Mouse (Mus musculus) monocyte, adult 2 months (primary cell): Measurements from ENCODE around the gene Spn.

Experiments
- DNase-seq, 2 experiments: peaks; one replicate each; pipeline ENCODE4 v3.0.0; 2022; ENCODE audit warnings: low spot score in 2 of 2, low read depth in 1 of 2

The Spn gene

DNA sequence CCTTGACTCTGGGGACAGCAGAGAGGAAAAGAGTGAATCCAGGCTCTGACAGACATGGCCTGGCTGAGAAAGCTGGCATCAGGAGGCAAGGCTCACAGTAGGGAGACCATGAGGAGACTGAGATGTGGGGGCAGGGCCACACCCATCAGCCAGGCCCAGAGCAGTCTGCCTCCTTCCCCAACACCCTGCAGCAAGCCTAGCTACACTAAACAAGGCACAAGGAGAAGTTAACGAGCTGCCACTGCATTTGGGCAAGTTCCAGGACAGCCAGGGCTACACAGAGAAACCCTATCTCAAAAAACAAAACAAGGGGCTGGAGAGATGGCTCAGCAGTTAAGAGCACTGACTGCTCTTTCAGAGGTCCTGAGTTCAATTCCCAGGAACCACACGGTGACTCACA is 4.6 kb upstream of the Spn start:
- DNase-seq: no peak

DNA sequence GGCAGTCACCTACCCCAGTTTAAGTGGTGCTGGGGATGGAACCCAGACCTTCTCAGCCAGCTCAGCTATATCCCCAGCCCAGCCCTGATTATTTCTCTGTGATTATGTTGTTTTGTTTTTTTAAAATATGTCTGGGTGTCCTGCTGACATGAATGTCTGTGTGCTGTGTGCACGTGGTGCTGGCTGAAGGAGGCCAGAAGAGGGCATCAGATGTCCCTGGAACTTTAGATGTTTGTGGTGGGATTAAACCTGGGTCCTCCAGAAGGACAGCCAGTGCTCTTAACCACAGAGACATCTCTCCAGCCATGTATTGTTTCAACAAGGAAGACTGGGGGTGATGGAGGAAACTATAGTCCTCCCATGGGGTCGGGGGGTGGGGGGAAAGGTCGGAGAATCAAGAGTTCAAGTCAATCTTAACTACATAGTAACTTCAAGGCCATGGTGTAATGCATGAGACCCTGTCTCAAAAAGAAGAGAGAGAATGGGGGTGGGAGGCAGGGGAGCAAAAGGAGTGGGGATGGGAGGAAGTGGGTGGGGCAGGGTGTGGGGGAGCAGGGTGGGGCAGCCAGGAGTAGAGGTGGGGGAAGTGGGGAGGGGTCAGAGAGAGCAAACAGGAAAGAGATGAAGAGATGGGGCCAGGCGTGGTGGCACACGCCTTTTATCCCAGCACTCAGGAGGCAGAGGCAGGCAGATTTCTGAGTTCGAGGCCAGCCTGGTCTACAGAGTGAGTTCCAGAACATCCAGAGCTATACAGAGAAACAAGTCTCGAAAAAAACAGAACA is 3.2 kb upstream of the Spn start:
- DNase-seq: no peak

DNA sequence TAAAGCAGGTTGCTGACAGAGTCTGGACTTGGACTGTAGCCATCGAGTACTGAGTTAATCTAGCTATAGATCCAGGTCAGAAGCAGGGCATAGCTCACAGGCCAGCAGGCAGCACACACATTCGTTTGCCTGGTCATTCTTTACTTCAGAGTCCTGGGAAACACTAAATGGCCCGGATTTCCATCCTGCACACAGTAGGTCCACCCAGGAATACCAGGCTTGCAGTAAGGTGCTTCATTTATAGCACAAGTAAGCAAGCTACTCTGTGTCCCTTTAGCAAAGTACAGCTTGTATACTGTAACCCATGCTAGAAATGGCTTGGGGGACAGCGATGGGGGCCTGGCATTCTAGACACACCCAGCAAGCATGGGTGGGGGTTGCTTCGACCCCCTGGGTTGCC is 1.9 kb upstream of the Spn start:
- no peak for DNase-seq

DNA sequence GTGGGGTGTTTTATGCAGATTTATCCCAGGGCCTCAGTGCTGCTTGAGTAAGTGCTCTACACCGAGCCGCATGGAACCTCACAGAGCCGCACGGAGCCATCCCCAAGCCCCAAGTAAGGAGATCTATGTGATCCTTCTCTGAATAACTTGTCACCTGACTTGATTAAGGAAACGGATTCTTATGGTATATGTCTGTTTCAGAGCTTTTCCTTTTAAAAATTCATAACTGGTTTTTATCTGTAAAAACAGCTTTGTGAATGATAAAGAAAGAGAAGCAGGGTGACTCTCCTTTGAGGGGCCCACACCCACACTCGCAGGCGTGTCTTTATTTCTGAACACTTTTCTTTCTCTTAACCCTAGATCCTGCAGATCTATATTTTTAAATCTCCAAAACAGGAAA is 1.5 kb upstream of the Spn start:
- no peak for DNase-seq

DNA sequence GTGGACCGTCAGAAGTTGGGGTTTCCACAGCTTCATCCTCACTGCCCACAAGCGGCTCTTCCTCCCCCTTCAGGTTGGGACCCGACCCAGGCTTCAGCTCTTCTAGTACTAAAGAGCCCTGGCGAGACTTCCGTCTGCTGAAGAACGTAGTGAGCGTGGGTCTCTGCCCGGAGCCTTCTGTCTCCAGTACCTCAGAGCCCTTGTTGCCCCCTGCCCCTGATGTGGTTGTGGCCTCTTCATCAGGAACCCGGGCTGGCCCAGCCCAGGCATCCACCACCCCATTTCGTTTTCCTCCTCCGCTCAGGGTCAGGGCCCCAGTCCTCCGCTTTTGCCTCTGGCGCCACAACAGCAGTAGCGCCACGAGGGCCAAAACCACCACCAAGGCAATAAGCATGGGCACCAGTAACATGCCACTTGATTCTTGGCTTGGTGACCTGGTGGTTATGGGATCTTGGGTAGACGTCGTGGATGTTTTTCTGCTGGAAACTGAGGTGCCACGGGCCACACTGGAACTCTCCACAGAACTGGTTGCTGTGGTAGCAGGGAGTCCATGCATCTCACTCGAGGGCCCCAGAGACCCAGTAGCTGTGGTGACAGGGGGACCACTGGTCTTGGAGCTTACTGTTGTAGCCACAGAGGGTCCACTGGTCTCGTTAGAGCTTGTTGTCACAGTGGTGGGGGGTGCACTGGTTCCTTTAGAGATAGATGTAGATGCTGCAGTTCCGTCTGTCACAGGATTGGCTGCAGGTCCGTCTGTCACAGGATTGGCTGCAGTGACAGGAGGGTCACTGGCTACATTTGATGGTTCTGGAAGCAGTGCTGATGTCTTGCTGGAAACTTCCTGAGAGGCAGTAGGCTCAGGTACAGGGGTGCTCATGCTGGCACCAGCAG is 1.2 kb downstream of the Spn start:
- DNase-seq: no peak

DNA sequence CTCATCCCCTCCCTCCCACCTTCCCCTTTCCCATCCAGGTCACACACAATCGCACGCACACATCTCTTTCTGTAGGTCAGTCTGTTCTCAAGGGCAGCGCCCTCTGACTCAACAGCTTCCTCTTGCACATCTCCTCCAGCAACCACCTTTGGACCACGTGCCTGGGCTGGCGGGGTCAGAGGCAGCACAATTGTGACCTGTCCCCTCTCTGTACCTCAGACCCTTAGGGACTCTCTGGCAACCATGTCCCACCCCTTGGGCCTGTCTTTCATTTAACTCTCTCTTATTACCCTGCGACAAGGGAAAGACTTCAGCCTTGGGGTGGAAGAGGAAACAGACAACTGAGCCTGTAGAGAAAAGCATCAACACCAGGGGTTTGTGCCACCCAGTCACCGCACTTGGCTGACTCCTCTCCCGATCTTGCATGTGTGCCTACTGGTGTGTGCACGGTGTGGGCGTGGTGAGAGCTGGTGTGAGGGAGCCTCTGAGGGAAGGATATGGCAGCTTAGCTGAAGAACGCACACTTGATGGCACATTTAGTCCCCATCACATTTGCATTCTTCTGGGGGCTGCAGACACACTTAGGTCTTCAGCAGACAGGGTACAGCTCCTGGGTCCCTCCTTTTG is 2.7 kb downstream of the Spn start:
- DNase-seq: peak; percentile 34 to 51

DNA sequence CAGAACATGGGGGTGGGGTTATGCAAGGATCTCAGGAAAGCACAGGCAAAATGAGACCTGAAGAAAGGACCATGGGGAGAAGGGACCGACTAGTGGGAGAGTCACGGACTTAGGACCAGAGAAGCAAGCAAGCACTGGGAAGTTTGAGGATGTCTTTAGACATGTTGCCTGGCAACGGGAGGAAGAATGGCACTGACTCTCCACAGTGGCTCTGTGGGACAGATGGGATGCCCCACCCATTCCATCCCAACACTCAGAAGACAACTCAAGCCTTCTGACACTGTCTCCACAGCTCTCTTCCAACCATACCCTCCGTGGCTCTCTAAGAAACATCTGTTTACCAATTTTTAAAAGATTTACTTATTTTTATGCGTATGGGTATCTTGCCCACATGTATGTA is 4.5 kb downstream of the Spn start:
- DNase-seq: no peak

DNA sequence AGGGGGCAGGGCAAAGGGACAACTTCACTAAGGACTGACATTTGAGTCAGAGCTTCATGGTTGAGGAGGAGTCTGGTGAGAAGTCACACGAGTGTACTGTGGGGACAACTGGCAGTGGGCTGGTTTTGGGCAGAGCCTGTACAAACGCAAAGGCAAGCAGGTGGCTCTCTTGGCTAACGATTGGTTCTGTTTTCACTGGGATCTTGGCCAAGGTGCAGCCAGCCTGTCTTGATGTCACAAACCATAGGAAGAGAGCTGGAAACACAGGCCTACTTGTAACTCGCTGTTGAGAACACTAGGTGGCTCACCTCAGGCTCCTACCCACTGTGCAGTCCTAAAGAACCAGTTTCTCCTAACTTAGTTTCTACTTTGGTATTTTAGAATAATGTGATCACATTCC is 8.0 kb downstream of the Spn start:
- DNase-seq: peak in 1 of 2 experiments; percentile 10

DNA sequence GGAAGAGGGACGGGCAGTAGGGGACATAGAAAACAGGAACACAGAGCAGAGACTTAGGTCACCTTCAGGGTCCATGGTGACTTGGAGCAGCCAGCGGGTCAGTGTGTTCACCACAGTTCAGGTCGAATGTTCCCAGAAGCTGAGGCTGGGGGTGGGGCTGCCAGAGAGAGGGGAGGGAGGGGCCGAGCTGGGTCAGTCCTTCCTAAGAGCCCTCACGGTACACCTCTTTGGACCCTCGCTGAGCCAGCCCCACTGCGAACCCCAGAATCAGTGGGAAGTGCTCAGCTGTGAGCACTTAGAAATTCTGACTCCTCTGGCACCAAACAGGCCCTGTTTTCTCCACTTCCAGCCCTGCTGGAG is 15.7 kb downstream of the Spn start, which contains the start of gene Qprt:
Gene Qprt (minus strand): TSS at position 316 of the 360 bp plus-strand sequence.
- no peak for DNase-seq

DNA sequence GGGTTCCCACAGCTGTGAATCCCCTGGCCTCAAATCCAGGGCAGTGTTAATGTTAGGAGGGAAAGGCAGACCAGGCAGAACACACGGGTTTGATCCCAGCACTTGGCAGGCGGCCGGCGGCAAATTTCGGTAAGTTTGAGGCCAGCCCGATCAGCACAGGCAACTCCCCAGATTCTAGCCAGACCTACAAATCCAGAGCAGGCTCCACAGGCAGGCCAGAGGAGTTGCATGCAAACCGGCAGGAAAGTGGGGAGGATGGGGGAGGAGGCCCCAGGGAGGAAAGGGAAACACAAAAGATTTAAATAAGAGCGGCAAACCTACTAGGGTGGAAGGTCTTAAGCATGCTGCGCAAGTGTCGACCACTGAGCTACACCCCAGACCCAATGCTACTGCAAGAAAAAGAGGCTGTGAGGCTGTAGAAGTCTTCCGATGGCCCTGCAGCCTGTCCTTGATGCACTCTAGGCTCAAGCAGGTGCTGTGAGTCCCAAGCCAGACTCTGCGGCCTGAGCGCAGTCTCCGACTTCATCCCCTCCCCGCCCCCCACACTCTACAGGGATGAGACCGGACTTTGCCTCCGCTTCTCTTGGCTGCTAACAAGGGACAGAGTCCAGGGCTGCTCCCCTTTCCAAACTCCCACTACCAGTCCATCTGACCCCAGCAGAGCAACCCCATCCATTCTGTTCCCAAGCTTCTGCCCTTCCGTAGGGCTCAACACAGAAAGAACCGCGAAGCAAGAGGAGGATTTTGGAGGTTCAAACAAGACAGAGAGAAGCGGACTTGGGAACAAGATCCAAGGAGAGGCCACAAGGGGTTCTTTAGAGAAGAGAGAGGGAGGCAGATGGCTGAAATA is 16.3 kb downstream of the Spn start:
- DNase-seq: no peak

DNA sequence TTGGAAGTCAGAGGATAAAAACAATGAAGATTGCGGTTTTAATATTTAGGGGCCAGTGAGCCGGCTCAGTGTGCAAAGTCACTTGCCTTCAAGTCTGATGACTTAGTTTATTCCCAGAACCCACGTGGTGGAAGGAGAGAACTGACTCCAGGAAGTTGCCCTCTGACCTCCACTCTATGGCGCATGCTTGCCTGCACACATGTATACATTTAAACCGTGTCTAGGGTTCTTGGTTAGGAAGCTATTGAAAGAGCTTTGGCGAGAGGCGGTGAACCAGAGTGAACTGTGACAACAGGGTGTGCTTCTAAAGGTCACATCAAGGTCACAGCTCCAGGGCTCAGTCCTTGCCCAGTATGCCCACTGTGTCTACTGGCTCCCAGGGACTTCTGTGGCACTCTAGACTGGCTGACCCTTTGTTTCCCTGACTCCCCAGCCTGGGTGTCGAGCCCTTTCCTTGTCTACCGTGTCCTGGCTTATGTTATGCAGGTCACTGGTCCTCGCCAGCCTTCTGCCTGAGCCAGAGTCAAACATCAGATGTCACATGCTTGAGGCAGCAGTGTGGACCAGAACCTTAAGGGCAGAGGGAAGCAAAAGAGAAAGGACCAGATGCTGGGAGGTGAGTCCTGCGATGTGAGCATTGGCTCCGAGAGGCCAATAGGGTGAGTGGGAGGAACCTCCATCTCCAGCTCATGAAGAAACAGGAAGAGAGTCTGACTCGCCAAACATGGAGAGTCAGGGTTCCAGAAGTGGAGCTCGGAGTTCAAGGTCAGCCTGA is 18.8 kb downstream of the Spn start:
- no peak for DNase-seq

DNA sequence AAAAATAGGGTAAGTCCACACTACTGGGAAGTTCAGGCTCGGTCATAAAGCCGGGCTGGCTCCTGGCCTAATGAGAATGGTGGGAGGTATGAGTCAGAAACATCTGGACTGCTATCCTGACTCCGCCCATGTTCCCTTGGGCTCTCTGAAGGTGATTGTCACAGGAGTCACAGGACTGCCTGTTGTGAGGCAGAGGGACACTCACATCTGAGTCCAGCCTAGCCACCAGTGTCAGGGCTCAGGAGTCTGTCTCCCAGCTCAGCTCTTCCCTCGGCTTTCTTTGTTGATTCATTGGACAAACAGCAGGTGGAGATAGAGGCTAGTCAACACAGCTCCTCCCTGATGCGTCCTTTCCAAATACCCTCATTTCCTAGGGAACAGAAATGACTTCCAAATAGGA is 19.7 kb downstream of the Spn start:
- no peak for DNase-seq

DNA sequence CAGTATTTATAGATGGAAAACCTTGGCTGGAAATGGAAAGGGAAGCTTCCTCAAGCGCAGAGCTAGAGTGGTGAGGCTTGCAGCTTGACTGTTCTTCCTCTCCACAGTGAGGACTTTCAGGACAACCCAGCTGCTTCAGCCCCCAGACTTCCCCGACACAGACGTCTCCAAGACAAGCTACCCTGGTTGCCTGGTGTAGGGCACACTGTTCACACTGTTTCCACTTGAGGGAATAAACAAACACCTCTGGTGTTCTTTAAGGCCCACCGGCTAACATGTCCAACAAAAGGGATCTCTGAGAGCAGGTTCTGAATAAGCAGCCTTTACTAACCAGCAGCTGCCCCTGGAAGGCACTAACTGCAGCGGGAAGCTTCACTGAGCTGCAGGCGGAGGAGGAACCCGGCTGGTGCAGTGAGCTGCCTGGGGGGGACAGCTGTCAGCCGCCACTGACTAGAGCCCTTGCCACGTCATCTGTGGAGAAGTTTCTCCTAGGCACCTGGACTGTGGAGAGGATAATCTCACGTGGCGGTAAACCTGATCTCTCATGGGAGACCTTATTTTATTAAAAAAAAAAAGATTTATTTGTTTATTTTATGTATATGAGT is 21.2 kb downstream of the Spn start:
- DNase-seq: no peak

DNA sequence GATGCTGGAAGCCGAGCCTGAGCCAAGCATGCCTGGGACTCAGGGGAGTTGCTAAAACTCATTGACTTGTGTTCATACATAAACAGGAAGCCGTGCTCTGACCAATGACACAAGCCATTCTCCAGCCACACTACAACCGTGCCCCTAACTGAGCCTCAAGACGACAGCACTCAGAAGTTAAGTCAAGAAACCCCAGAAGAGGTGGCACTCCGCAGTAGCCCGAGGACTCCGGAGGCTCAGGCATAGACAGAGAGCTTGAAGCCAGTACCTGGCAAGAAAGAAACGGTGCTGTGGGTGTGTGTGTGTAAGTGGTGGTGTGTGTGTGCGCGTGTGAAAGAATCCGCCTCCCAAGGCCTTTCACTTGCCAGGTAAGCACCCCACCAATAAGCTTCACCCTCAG is 22.7 kb downstream of the Spn start:
- DNase-seq: no peak

DNA sequence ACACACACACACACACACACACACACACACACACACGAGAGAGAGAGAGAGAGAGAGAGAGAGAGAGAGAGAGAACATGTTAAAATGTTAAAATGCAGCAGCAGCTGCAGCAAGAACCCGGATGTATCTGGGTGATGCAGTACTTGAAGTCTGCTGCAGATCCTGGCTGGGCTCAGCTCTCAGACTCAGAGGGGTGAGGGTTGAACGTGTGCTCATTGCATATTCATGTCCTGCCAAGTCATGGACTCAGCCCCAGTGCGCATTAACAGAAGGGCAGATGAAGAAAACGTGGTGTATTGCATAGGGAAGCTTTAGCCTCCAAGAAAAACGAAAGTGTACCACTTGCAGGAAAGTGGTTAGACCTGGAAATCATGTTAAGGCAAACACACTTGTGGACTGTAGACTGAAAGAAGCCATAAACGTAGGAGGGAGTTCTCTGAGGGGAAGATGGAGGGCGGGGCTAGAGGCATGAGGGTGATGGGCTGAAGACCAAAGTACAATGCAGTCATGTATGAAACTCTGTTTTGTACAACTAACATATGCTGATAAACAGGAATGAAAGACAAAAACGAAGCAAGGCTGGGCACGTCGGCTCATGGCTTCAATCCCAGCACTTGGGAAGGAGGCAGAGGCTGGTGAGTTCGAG is 23.9 kb downstream of the Spn start:
- DNase-seq: no peak

DNA sequence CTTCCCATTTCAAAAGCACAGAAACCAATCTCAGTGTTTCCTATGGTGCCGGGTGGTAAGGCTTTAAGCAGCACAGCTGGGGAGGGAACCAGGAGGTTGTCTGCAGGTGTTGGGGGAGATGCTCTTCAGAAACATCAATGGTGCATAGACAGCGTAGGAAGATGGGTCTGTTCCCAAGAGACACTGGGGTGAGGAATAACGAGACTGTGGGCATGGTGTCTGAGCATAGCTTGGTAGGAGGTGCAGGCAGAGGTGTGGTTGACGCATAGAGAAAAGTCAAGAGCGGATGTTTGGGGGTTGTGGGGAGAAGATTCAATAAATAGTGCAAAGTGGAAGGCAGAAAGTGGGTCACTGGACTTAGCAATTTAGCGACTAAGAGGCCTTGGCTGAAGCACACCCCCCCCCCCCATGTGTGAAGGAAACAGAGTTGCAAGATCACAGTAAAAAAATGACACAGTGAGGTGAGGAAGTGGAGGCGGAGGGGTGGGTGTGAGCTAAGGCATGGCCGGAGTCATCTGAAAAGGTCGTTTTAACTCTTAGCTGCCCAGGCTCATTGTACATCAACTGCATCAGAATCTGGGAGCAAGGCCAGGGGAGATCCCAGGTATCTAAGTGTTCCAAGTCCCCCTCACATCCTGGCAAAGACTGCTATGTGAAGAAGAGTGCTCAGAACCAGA is 24.6 kb downstream of the Spn start:
- DNase-seq: no peak

DNA sequence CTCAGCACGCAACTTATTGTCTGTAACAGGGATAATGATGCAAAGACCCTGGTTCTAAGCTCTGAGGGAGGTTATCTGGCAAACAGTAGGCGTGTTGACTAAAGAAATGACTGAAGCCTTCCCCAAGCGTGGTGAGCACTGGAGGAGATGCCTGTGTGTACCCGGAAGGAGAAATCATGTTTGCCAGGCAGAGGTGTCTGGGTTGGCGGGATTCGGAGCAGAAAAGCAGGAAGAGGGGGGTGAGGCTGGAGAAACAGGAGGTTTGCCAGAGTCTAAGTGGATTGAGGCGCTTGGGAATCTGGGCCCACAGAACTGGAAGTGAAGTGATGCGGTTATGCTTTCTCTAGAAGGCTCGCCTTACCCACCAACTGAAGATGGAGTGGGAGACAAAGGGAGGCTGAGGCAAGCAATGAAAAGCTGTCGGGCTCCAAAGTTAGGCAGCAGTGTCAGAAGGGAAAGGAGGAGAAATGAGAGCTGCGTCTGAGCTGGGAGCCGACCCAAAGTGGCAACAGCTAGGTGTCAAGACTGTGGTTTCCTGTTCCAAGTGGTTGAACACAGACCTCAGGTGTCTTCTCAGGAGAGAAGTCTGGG is 25.3 kb downstream of the Spn start:
- DNase-seq: no peak

DNA sequence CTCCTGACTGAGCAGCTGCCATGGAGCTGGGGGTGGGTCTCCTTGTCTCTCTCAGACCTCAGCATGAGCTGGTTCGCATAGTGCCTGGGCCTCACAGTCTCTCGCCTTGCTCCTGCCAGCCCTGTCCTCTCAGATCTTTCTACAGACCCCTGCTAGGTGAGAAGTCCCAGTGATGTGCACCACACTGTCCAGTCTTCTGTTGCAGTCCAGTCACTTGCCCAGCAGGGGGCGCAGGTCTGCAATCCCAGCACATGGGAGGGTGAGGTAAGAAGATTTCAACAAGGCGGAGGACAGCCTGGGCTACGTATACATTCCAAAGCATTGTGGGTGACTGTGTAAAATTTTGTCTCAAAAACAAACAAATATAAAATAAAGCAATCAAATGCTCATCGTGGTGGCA is 26.2 kb downstream of the Spn start:
- DNase-seq: peak; percentile 64 to 70
